Mouse (Mus musculus) v-Abl transformed pro-B cells (cell line): Measurements from ENCODE around the gene Rhox11.
"Not testable (repeated sequence)": the region's sequence is repeated elsewhere in the genome, so short reads cannot be mapped to it uniquely, and the experiment has no call there.

ENCODE experiments used
- in situ Hi-C, 2 experiments: fragments of 400-800 bp; cut with MboI; formaldehyde crosslinking; loops; one replicate each; pipeline ENCODE4 v1.15.1; 2025; ENCODE audit not compliant: unreplicated experiment in 2 of 2

Gene Rhox11

DNA sequence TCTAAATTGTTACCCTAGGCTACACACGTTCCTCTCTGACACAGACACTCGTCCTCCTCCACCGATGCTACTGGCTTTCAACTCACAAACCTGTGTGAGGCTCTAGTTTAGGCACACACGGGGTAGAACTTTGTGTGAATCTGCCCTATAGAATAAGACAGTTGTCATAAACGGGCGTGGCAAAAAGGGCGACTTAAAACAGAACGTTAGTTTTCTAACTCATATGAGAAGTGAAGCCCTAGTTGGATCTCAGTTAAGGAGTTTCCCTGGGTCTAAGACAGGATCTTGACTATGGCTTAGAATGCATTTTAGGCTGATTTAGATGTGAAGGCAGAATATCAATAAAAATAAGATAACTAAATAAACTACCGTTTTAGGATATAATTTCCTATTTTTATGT lies at the start of gene Rhox11:
Gene Rhox11, minus strand, starts transcription at position 101 of the 400 bp plus-strand sequence.
- in situ Hi-C loops = loop anchor here (5.0 to 10.0 kb wide), 2 partner anchors 90 to 352 kb away; no protein-coding TSS in a partner anchor

DNA sequence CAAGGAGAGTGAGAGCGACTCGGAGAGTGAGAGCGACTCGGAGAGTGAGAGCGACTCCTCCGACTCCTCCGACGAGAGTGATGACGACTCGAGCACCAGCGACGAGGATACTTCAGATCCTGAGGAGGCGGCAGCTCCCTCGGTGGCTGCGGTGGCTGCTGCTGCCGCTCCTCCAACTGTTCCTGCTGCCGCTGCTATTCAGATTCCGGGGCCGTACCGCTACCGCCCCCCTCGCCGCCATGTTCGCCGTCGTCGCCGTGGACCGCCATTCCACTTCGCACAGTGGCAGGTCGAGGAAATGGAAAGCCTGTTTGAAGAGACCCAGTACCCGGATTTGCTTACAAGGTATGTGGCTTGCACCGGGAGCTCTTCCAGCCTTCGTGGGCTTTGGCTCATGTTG lies 36.5 kb upstream of the Rhox11 start:
- in situ Hi-C loops = no loop called here

DNA sequence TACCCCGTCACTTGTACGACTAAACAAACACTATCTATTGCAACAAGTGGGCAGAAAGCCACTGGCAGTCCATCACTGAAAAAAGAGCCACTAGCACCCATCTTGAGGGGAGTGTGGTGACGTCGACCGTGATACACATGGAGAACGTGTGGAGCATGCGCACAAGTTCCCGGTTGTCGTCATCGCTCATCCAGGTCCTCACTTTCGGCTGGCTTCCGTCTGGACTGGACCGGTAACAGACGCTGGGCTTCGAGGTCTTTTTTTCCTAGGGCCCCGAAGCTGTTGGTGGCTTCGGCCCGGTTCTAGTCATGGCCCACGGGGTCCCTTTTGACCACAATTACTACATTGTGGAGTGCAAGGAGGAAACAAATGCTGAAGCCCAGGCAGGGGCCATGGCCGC lies 36.0 kb upstream of the Rhox11 start, which contains the start of gene Rhox13:
Gene Rhox13, plus strand, starts transcription at position 238 of the 400 bp plus-strand sequence.
- in situ Hi-C loops = no loop called here

DNA sequence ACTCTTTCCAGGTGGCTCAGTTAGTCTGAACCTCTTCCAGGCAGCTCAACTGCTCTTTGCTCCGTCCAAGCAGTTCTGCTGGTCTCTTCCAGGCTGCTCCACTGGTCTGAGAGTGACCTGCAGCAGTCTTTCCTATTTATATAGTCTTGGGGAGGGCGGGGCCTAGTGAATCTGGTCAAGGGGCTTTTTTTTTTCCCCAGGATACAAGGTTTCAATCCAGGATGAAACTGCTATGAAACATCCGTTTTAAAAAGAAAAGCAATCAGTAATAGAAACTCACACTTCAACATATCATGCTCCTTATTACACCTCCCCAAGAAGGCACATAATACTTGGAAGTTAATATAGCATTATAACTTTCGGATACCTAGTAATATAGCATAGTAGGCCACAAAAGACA lies 25.9 kb upstream of the Rhox11 start, which contains the start of gene Rhox12:
Gene Rhox12, minus strand, starts transcription at position 101 of the 400 bp plus-strand sequence.
- in situ Hi-C loops = no loop called here

DNA sequence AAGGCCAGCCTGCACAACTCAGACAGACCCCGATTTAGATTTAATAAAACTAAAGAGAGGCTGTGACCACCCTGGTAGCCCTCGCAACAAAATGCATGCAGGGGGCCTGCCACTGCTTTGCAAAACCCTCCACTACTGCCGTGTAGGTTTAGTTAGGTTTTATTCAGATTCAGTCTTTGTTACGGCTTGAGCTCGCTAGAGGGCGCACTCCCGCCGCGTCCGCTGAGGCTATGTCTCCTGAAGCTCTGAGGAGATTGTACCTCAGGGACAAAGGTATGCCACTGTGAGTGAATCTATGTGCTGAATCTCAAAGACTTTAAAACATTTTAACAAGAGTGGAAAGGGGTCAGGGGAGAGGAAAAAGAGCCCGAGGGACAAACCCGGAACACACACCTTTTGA lies 715 bp downstream of the Rhox11 start:
- in situ Hi-C loops = loop anchor here (5.0 to 10.0 kb wide), 2 partner anchors 91 to 353 kb away; no protein-coding TSS in a partner anchor

DNA sequence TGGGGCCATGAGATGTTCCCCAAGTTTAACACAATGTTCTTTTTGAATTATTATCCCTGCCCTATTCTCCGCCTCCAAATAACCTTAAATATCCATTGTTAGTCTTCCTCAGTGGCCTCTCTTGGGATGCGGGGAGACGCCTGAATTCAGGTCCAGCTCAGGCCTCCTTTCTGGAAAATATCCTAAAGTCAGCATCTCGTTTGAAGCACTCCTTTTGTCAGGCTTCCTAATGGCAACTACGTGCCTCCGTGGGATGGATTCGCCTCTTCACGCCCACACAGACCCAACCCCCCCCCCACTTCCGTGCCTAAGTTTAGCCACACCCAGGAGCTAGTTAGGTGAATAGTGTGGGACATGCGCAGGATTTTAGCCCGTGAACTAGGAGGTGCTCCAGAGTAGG lies 18.8 kb downstream of the Rhox11 start, which contains the start of gene Rhox10:
Gene Rhox10, plus strand, starts transcription at position 301 of the 400 bp plus-strand sequence.
- in situ Hi-C loops = loop anchor here in 1 of 2 experiments (25.0 kb wide), 1 partner anchor 596 kb away; no protein-coding TSS in a partner anchor

DNA sequence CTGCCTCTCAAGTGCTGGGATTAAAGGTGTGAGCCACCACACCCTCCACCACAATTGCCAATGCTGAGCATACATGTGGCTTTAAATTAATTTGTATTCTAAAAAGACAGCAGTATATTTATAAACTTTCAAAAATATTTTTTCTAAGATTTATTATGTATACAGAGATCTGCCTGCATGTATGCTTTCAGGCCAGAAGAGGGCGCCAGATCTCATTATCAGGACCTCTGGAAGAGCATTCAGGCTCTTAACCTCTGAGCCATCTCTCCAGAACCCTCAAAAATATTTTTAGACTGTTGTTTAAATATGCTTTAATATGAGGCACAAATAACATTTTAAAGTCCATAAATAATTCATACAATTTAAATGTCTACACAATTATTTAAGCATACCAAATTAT lies 23.4 kb downstream of the Rhox11 start:
- in situ Hi-C loops = loop anchor here in 1 of 2 experiments (25.0 kb wide), 1 partner anchor 601 kb away; no protein-coding TSS in a partner anchor

DNA sequence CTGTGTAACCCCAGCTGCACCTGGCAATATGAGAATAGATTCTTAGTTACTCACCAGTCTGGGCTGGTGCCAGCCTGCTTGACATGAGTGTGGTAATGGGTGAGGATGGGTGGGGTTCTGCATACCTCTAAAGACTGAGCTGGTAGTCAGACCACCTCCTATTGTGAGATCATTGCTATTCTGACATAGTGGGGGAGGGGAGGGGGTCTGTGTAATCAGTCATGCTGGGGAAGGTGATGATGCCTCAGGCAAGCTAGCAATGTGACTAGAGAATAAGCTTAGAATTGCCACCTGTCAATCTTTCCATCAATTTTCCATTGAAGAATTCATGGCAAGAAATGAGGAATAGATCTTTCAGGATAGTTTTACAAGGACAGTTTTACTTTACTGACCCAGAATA lies 41.9 kb downstream of the Rhox11 start, which contains the start of gene Btg1-ps2:
Gene Btg1-ps2, minus strand, starts transcription at position 101 of the 400 bp plus-strand sequence.
- in situ Hi-C loops = not testable (repeated sequence)

DNA sequence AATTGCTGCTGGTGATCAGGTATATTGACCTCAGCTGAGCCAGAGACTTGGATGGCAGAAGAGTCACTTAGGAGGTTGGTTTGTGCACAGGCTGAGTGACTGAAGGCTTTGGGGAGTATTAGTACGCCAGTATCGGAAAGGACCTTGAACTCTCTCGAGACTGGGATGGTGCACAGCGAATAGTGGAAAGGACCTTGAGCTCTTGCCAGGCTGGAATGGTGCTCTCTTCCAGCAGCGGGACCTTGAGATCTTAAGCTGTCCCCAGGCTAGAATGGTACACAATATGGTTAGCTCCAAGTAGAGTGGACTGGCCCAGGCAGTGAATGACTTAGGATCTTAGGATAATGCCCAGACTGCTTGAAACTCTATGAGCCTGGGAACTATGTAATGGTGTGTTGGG lies 45.3 kb downstream of the Rhox11 start:
- in situ Hi-C loops = no loop called here

DNA sequence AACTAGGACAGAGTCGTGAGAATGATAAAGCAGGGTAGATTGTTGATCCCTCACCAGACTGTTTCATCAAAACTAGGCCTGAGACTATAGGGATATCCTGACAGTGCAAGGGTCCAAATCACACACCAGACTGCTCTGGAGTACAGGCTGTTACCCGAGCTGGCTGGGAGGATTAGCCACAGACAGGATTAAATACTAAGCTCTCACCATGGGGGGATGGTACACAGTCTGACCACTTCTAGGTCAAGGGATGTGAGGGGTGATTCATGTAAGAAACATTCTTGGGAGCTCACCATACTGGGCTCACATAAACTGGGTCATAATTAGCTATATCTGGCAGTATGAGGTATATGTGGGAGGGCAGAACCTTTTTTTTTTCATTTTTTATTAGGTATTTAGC lies 51.1 kb downstream of the Rhox11 start:
- in situ Hi-C loops = no loop called here
